Mouse (Mus musculus) cerebellum, adult 2 months (tissue): ENCODE measurements around the gene Prepl.

Experiments used
- CTCF ChIP-seq: fragments of 200-500 bp; IDR thresholded peaks from 2 replicates; pipeline ENCODE4 v1.5.1; 2011; ENCODE audit warnings: low read depth, mild to moderate bottlenecking, control low read depth, low read length, moderate library complexity, borderline replicate concordance; ENCODE audit not compliant: insufficient read depth
- POLR2A ChIP-seq: fragments of 200-500 bp; IDR thresholded peaks from 2 replicates; pipeline ENCODE4 v1.6.1; 2011; ENCODE audit warnings: low read length, control low read depth, borderline replicate concordance; ENCODE audit not compliant: insufficient read depth

DNA sequence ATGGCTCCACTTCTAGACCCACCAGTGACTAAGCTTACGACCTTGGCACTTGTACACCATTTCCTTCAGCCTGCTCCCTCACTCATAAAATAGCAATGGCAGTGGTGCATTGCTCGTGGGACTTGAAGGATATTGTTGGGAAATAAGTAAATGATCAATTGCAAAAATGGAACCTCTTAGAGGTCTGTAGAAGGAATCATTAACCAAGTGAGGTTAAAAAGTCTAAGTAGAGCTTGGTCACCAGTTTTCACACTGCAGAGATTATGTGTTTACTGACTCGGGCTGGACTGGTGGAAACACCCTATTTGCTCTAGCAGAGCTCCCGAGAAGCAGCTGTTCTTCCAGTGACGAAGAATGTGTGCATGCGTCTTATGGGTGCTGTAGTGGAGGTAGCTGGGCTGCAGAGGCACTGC lies 46.6 kb downstream of the Prepl start:
- TF ChIP-seq POLR2A (no peak), CTCF (no peak)
